Mouse (Mus musculus): ENCODE data around the gene Emid1.
"Not testable (repeated sequence)": the region's sequence is repeated elsewhere in the genome, so short reads cannot be mapped to it uniquely, and the experiment has no call there.

Gene Emid1

DNA sequence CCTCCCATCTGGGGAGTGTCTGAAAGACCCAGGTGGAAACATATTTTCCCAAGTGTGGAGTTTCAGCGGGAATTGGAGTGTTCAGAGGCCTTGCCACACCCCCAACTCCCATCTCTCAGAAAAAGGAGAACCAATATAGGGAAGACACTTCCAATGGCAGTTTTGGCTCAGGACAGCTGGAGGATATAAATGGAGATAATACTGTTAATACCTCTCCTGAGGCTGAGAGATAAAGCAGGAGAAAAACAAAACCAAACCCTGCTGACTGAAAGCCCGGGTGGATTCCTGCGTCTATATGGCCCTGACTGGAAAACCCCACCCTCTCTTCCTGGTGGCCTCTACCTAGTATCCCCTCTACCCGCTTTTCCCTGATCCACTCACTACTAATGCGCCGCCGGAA lies 49.7 kb downstream of the Emid1 start:
- DNase-seq, result no peak

- DNase-seq, result no peak
These were observed 50.4 kb downstream of the Emid1 start for GRCm38 (mm10) chr11:5101641-5102040.

GRCm38 (mm10) chr11:5100801-5101200 lies 51.3 kb downstream of the Emid1 start:
- DNase-seq, result no peak

- no peak for DNase-seq
These were observed 51.8 kb downstream of the Emid1 start for GRCm38 (mm10) chr11:5100283-5100682.

GRCm38 (mm10) chr11:5099576-5100183 lies 52.4 kb downstream of the Emid1 start:
- DNase-seq, result peak; percentile 68

DNA sequence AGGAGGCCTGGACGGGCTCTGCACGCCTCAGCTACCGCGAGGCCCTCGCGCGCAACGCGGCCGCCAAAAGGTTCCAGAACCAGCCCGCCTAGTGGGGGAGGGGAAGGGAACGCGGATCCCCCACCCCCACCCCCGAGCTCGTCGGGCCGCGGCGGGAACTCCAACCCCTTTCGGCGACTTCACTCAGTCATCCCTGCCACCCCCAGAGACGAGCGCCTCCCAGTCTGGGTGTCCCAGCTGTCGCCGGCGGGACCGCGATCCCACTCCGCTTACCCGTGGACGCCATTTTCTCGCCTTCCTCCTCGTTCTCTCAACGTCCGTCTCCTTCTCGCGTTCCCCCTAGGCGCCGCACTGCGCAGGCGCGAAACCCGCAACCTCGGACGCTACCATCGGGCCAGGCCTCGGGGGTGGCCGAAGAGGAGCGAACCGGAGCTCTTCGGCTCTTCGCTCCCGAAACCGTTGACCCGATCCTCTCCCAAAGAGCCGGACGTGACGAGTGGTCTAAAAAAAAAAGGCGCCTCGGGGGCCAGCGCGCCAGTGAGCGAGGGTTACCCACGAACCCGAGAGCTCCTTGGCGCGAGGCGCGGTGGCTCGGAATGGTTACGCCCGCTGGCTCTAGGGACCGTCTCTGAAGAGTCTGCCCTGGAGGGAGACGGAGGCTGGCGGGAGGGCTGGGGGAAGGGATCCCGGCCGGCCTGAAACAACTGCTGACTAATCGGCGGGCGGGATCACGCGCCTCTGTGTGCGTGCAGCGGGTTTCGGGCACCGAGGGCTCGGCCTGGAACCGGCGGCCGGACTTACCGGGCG lies 53.1 kb downstream of the Emid1 start, which contains the start of the genes Rhbdd3 and Ewsr1:
TSS of gene Rhbdd3 (plus strand) at position 191 of the 807 bp plus-strand sequence.
TSS of gene Ewsr1 (minus strand) at position 531 of the 807 bp plus-strand sequence.
- DNase-seq, result peak; percentile 98

DNA sequence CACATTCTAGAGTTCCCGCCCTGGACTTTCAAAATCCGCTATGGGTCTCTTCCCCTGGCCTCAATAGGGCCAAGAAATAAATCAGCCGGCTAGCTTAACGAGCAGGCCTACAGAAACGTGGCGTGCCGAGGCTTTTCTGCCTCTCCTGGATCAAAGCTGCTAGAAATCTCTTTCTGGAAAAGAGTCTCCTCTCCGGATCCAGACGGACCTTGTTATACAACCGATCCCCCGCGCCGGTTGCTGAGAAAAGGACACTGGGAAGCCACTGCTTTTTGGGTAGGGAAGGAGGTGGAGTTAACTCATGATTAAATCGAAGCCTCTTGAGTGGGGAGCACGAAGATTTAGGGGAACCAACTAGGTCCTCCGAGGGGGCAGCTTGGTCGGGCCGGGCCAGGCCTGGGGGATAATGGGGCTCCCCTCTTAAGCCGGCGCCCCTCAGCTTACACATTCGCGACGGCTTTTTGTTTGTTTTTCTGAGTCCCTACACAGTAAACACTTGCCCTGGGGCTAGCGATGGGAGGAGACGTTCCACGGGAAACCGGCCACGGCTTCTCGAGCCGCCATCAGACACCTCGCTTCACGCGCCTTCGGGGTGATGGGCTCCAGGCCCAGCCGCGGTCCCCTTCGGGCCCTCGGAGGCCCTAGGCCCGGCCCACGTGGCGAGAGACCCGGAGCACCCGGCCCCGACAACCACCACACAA lies 53.9 kb downstream of the Emid1 start:
- no peak for DNase-seq

DNA sequence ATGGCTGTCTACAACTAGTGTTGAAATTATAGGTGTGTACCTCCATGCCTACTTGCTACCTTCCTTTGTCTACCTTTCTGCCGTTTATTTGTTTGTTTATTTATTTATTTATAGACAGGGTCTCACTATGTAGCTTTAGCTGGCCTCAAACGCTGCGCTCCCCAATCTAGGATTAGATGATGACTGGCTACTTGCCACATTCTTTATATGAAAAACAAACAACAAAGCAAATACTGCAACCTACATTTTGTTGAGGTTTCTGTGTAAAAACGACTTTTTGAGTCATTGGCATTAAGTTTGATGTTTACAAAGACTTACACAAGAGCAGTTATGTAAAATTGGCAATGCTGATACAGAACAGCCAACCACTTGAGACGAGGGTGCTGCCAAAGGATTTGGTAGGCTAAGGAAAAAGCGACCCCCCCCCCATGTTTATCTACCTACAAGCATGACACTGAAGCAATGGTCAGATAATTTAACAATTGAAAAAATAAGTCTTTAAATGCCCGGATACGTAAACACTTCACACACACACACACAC lies 55.5 kb downstream of the Emid1 start:
- DNase-seq, result no peak

GRCm38 (mm10) chr11:5095877-5096276 lies 56.2 kb downstream of the Emid1 start:
- DNase-seq, result no peak

GRCm38 (mm10) chr11:5091706-5092105 lies 60.4 kb downstream of the Emid1 start:
- DNase-seq, result no peak

GRCm38 (mm10) chr11:5089147-5089546 lies 62.9 kb downstream of the Emid1 start:
- no peak for DNase-seq

- not testable (repeated sequence) for DNase-seq
These were observed 75.2 kb downstream of the Emid1 start for GRCm38 (mm10) chr11:5076843-5077242.

DNA sequence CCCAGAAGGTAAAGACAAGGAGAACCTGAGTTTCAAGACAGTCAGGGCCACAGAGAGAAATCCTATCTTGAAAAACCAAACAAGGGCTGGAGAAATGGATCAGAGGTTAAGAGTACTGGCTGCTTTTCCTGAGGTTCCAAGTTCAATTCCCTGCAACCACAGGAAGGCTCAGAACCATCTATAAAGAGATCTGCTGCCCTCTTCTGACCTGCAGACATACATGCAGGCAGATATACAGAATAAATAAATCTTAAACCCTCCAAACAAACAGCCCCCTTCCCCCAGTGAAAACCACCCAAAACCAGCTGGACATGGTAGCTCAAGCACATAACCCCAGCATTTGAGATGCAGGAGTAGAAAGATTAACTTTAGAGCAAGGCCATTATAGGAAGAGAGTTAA lies 76.3 kb downstream of the Emid1 start:
- no peak for DNase-seq

GRCm38 (mm10) chr11:5074882-5075281 lies 77.2 kb downstream of the Emid1 start:
- no peak for DNase-seq

DNA sequence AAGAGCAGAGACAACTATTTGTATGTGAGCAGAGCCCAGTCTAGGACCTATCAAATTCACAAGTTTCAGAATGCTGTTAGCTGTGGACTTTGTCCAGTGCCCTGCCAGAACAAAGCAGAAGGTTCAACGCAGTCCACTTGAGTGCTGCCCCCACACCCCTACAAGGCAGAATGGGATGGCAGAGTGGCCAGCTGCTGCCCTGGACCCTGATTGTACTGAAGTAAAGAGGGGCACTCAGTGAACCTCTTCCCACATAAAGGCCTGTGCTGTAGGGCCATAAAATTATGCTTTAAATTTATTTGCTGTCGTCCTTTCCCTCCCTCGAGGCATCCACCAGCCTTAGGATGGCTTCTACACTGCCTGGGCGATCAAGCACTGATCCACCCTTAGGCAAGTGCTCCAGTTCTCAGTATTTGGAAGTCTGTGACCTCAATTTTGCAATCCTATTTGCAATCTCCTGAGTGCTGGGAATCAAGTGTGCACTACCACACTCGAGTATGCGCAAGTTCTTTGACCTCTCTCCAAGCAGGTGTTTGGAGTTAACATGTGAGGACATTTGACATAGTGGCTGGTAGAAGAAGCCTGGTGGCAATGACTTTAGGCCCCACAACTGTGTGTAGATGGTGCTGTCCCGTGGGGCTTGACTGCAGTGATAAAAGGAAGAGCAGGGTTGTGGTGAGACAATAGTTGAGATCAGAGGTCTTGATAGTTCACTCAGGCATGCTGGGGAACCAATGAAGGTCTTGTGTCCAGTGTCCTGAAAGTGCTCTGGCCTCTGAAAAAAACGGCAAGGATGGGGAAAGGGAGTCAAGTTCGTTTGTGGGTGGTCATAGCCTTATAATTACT lies 83.7 kb downstream of the Emid1 start:
- DNase-seq, result no peak

DNA sequence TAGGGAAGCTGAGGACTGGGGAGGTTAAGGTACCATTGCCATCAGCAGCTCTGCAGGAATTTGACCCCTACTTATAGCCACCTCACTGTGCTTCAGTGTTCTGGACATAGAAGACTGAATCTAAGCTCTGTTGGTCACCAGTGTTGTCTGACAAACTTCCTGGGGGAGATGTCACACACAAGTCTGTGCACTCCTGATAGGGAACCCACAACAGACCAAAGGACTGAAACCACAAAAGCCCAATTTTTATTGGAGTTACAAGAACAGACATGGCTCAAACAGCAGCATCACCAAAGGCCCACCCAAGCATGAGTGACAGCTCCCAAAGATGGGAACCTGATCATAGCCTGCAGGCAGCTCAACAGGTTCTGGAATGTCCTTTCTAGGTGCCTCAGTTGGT lies 85.0 kb downstream of the Emid1 start:
- DNase-seq, result no peak

- DNase-seq, result peak; percentile 86
These were observed 86.8 kb downstream of the Emid1 start, which contains the start of gene Gas2l1 for GRCm38 (mm10) chr11:5065056-5065821. Gene Gas2l1, minus strand, starts transcription at chr11:5065327.

DNA sequence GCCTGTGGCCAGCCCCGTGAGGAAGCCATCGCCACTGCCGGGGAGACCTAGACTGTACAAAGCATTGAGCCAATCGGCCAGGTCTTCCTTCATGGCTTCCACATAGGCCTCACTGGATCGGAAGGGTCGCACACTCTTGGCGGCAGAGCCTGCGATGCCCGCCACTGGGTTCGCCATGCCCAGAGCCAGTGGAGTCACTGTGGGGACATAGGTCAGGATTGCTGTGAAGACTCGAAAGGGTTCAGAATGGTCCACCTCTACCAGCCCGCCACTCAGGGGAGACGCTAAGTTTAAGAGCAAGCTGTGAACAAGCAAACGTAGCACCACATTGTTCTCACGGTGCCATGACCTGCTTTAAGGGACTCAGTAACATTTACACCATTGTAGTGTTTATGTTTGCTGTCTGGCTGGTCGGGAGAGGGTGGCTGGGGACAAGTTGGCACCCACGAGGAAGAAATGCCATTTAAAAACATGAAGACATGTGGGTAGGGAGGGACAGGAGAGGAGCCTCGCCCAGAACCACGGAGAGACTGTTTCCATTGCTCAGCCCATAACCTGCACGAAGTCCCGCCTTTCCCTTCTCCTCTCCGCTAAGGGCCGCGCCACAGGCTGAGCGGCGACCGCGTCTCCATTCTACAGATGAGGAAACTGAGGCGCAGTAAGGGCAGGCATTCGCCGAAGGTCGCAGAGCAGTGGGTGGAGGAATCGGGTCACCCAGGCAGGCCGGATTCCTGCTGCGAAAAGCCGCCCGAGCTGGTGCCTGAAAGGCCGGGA lies 87.6 kb downstream of the Emid1 start:
- DNase-seq, result no peak

- no peak for DNase-seq
These were observed 88.3 kb downstream of the Emid1 start for GRCm38 (mm10) chr11:5063561-5064281.
